Mouse (Mus musculus) ES-Bruce4 (cell line): Measurements from ENCODE around the gene Macrod2. TPM values are rescaled to one million over a fixed set of nuclear protein-coding genes. Genes with fewer than 3 reads are reported as not detected.

Source experiments
- H3K27ac ChIP-seq: 2 replicates; pipeline ENCODE4 v1.5.1; 2012; ENCODE audit warnings: low read length, inconsistent platforms; ENCODE audit not compliant: insufficient read depth
- H3K27me3 ChIP-seq: 2 replicates; pipeline ENCODE4 v1.6.1; 2012; ENCODE audit warnings: mild to moderate bottlenecking, low read length, inconsistent platforms; ENCODE audit not compliant: control insufficient read depth, poor library complexity, insufficient read depth, severe bottlenecking
- H3K36me3 ChIP-seq: 2 replicates; pipeline ENCODE4 v1.6.1; 2012; ENCODE audit warnings: inconsistent platforms, mild to moderate bottlenecking, low read length, moderate library complexity; ENCODE audit not compliant: control insufficient read depth, poor library complexity, insufficient read depth, severe bottlenecking
- H3K4me1 ChIP-seq: one replicate; pipeline ENCODE4 v1.8.1; 2011; ENCODE audit warnings: low read length; ENCODE audit not compliant: control insufficient read depth, insufficient read depth
- H3K4me3 ChIP-seq: 2 replicates; pipeline ENCODE4 v1.5.1; 2011; ENCODE audit warnings: low read depth, mild to moderate bottlenecking, low read length
- H3K9ac ChIP-seq: 2 replicates; pipeline ENCODE4 v1.6.1; 2012; ENCODE audit warnings: low read depth, mild to moderate bottlenecking, inconsistent platforms; ENCODE audit not compliant: poor library complexity, severe bottlenecking
- H3K9me3 ChIP-seq: replicated peaks from 2 replicates; pipeline ENCODE4 v1.6.1; 2012; ENCODE audit warnings: mild to moderate bottlenecking, low read length, inconsistent platforms; ENCODE audit not compliant: control insufficient read depth, poor library complexity, insufficient read depth, severe bottlenecking
- CTCF ChIP-seq: IDR thresholded peaks from one replicate; pipeline ENCODE4 v1.8.1; 2011; ENCODE audit warnings: low read depth, low read length
- EP300 ChIP-seq: IDR thresholded peaks from 2 replicates; pipeline ENCODE4 v1.6.1; 2011; ENCODE audit warnings: low read depth, low read length; ENCODE audit not compliant: insufficient read depth
- POLR2A ChIP-seq: IDR thresholded peaks from one replicate; pipeline ENCODE4 v1.8.1; 2011; ENCODE audit warnings: low read length; ENCODE audit not compliant: insufficient read depth
- polyA plus RNA-seq: library from polyadenylated mRNA; stranded (reverse); fragments of >200 nt; gene quantifications from 2 replicates; pipeline ENCODE4 v1.2.4, GENCODE M21; 2011; ENCODE audit warnings: low read depth; ENCODE audit not compliant: missing spikeins, insufficient read depth, insufficient read length

Macrod2 gene
- polyA plus RNA-seq, 1 experiment, result 11.9 TPM

DNA sequence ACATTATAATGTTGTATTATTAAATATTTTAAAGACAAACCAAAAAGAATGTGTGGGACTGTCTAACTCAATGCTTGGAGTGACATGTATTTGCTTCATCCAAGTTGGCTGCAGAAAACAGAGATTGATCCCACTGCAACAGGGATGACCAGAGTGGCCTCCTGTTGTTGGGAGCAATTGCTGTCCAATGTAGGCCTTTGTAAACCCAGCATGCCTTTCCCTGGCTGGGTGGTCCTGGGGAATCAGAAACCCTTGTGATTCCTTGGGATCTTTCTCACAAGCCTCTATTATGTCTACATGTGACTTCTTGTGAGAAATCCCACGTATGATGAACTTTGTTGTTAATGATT lies 806.9 kb downstream of the Macrod2 start:
- Histone ChIP-seq H3K4me3 (no peak overlapping the region), H3K27ac (no peak overlapping the region), H3K36me3 (no peaks in the 10 kb centered on the region), H3K4me1 (no peaks in the 10 kb centered on the region), H3K9ac (no peak overlapping the region), H3K27me3 (no peaks in the 10 kb centered on the region), H3K9me3 (no peaks in the 10 kb centered on the region)
- no peak for TF ChIP-seq POLR2A
- TF ChIP-seq EP300, result no peak
- TF ChIP-seq CTCF, result no peak

DNA sequence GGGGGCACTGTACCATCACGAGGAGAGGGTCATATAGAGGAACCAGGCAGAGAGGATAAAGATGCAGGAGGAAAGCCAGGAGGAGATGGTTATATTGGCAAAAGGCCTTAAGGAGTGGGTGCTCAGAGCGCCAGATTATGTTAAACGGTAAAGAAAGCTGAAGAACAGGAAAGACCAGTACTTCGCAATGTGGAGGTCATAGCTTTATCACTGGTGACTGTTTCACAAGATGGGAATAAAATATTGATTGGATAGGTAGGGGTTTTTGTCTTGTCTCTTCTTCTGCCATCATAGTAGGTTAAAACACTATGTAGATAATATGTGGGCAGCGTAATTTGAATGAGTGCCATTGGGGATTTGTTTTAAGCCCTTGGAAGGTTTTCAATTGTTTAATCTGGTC lies 816.2 kb downstream of the Macrod2 start:
- H3K4me3 ChIP-seq, result no peak overlapping the region
- no peak overlapping the region for H3K9ac ChIP-seq
- no peak overlapping the region for H3K27ac ChIP-seq
- H3K9me3 ChIP-seq, result no peaks in the 10 kb centered on the region
- H3K36me3 ChIP-seq, result no peaks in the 10 kb centered on the region
- TF ChIP-seq POLR2A (no peak), CTCF (no peak), EP300 (no peak)
- H3K27me3 ChIP-seq, result no peaks in the 10 kb centered on the region
- H3K4me1 ChIP-seq, result no peaks in the 10 kb centered on the region

DNA sequence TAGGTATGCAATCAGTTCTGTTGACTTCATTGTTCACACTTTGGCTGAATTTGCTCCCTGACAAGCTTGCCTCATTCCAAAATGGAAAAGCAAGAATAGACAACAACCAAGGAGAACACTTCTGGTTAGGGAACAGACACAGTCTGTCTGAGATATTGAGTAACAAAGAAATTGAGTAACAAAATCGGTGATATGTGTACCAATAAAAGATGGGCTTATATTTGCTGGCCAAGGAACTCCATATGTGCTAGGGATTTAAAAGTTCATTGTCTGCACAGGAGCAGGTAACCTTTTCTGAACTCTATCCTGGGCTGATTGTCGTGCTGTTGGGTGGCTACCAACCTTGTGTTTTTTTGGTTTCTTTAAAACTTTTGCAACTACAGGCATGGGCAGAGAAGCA lies 817.2 kb downstream of the Macrod2 start:
- Histone ChIP-seq H3K36me3 (no peaks in the 10 kb centered on the region), H3K9ac (no peak overlapping the region), H3K4me3 (no peak overlapping the region), H3K27me3 (no peaks in the 10 kb centered on the region), H3K4me1 (no peaks in the 10 kb centered on the region), H3K27ac (no peak overlapping the region), H3K9me3 (no peaks in the 10 kb centered on the region)
- TF ChIP-seq EP300 (no peak), CTCF (no peak), POLR2A (no peak)

DNA sequence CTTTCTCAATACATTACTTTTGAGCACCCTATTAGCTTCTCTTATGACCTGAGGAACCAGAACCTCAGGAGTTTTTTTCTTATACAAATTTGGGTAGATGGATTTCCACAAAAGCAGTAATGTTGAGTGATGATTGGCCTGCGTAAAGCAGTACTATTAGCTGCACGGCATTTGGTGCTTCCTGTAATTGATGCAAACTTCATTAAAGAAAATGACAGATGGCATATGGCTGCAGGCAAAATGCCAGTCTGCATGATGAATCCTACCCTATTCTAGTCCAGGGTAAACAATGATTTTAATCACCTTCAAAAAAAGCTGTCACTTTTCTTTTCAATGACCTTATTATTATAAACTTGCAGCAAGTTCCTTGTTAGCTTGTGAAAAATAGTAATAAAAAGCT lies 822.4 kb downstream of the Macrod2 start:
- TF ChIP-seq EP300 (no peak), POLR2A (no peak), CTCF (no peak)

DNA sequence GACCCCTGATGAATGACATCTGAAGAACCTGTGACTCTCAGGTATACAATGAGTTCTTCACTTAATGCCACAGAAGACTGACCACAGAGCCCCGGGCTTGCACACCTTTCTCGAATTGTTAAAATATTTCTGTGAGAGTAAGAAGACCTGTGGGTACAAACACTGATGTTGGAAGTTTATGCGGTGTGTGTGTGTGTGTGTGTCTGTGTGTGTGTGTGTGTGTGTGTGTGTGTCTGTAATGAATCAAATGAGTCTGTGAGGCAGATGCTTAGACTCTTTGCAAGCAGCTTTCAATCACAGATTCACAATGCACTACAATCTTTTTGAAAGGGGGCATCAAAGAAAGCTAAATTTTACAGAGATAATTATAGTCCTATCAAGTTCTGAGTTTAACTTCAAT lies 822.8 kb downstream of the Macrod2 start:
- Histone ChIP-seq H3K27ac (no peak overlapping the region), H3K4me3 (no peak overlapping the region), H3K9me3 (no peaks in the 10 kb centered on the region), H3K36me3 (no peaks in the 10 kb centered on the region), H3K4me1 (no peaks in the 10 kb centered on the region), H3K9ac (no peak overlapping the region), H3K27me3 (no peaks in the 10 kb centered on the region)
- TF ChIP-seq EP300, result no peak
- TF ChIP-seq CTCF, result no peak
- no peak for TF ChIP-seq POLR2A

More for the DNA sequence above, 822.4 kb downstream of the Macrod2 start:
- Histone ChIP-seq H3K36me3 (no peaks in the 10 kb centered on the region), H3K4me1 (no peaks in the 10 kb centered on the region), H3K9me3 (no peaks in the 10 kb centered on the region), H3K9ac (no peak overlapping the region), H3K4me3 (no peak overlapping the region), H3K27me3 (no peaks in the 10 kb centered on the region), H3K27ac (no peak overlapping the region)

DNA sequence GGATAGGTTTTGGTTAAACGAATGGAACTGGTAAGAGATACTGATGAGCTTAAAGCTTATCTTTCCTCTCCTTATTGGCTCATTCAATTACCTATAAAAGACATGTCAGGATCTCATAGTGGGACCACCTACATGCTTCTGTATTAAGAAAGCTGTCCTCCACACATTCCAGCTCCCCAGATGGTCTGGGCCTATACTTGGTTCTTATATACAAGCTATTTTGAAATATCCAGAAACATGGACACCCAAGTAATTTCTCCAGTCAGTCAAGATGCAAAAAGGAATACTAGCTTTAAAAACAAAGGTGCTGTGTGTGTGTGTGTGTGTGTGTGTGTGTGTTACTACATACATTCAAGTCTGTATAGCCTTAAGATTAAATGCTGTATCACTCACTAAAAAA lies 833.7 kb downstream of the Macrod2 start:
- no peak for TF ChIP-seq EP300
- no peak for TF ChIP-seq CTCF
- TF ChIP-seq POLR2A, result no peak
- H3K9me3 ChIP-seq, result no peaks in the 10 kb centered on the region
- H3K4me3 ChIP-seq, result no peak overlapping the region

More for the DNA sequence above, 833.7 kb downstream of the Macrod2 start:
- H3K27ac ChIP-seq, result no peak overlapping the region
- no peaks in the 10 kb centered on the region for H3K36me3 ChIP-seq
- no peaks in the 10 kb centered on the region for H3K4me1 ChIP-seq
- no peak overlapping the region for H3K9ac ChIP-seq
- H3K27me3 ChIP-seq, result no peaks in the 10 kb centered on the region
